Mouse (Mus musculus): ENCODE measurements around the gene Agmo. TPM values are rescaled to one million over a fixed set of nuclear protein-coding genes. Genes with fewer than 3 reads are reported as not detected.

Agmo gene
- polyA plus RNA-seq, 1 experiment from 2014 or later = 0.49 TPM

GRCm38 (mm10) chr12:37310786-37311185 is 69.3 kb downstream of the Agmo start:
- WGBS = 72% methylated on average over 1 of the region's 1 CpGs
- Histone ChIP-seq H3K9me3 (ENCODE audit: control insufficient read depth, low read length) (no peaks in the 10 kb centered on the region), H3K4me3 (ENCODE audit: control insufficient read depth in 1 of 2, insufficient read depth in 1 of 2, low read depth in 1 of 2, low read length in 2 of 2) (no peak overlapping the region), H3K36me3 (ENCODE audit: control insufficient read depth, insufficient read depth, low read length) (no peaks in the 10 kb centered on the region), H3K27ac (replicated peaks in 1 of 2; ENCODE audit: control insufficient read depth in 1 of 2, insufficient read depth in 1 of 2, low read depth in 2 of 2, low read length in 2 of 2) (no peak overlapping the region), H3K27me3 (ENCODE audit: control insufficient read depth, insufficient read depth, low read length) (no peaks in the 10 kb centered on the region), H3K4me1 (ENCODE audit: control insufficient read depth in 2 of 2, insufficient read depth in 2 of 2, low read length in 2 of 2) (no peaks in the 10 kb centered on the region), H3K9ac (ENCODE audit: low read length) (no peak overlapping the region), H3K4me2 (ENCODE audit: low read length) (no peak overlapping the region)
- ATAC-seq (ENCODE audit: insufficient number of reproducible peaks, insufficient read depth, low FRiP score, low read depth) = no peak

- no peak overlapping the region for H3K9ac ChIP-seq (ENCODE audit: low read length)
- H3K36me3 ChIP-seq (ENCODE audit: control insufficient read depth, insufficient read depth, low read length) = no peaks in the 10 kb centered on the region
- H3K27ac ChIP-seq (replicated peaks in 1 of 2; ENCODE audit: control insufficient read depth in 1 of 2, insufficient read depth in 1 of 2, low read depth in 2 of 2, low read length in 2 of 2) = no peak overlapping the region
- ATAC-seq (ENCODE audit: insufficient number of reproducible peaks, insufficient read depth, low FRiP score, low read depth) = no peak
- no peaks in the 10 kb centered on the region for H3K9me3 ChIP-seq (ENCODE audit: control insufficient read depth, low read length)
- 52% methylated on average over 3 of the region's 3 CpGs for WGBS
- no peak overlapping the region for H3K4me2 ChIP-seq (ENCODE audit: low read length)
- H3K4me3 ChIP-seq (ENCODE audit: control insufficient read depth in 1 of 2, insufficient read depth in 1 of 2, low read depth in 1 of 2, low read length in 2 of 2) = no peak overlapping the region
- no peaks in the 10 kb centered on the region for H3K27me3 ChIP-seq (ENCODE audit: control insufficient read depth, insufficient read depth, low read length)
- H3K4me1 ChIP-seq (ENCODE audit: control insufficient read depth in 2 of 2, insufficient read depth in 2 of 2, low read length in 2 of 2) = no peaks in the 10 kb centered on the region
Measured at GRCm38 (mm10) chr12:37322860-37323259, 81.4 kb downstream of the Agmo start.

- Histone ChIP-seq H3K27me3 (ENCODE audit: control insufficient read depth, insufficient read depth, low read length) (no peaks in the 10 kb centered on the region), H3K36me3 (ENCODE audit: control insufficient read depth, insufficient read depth, low read length) (no peaks in the 10 kb centered on the region), H3K4me3 (ENCODE audit: control insufficient read depth in 1 of 2, insufficient read depth in 1 of 2, low read depth in 1 of 2, low read length in 2 of 2) (no peak overlapping the region), H3K9me3 (ENCODE audit: control insufficient read depth, low read length) (no peaks in the 10 kb centered on the region), H3K4me2 (ENCODE audit: low read length) (no peak overlapping the region), H3K27ac (replicated peaks in 1 of 2; ENCODE audit: control insufficient read depth in 1 of 2, insufficient read depth in 1 of 2, low read depth in 2 of 2, low read length in 2 of 2) (no peak overlapping the region), H3K4me1 (ENCODE audit: control insufficient read depth in 2 of 2, insufficient read depth in 2 of 2, low read length in 2 of 2) (no peaks in the 10 kb centered on the region), H3K9ac (ENCODE audit: low read length) (no peak overlapping the region)
- WGBS = 59% methylated on average over 5 of the region's 5 CpGs
- ATAC-seq (ENCODE audit: insufficient number of reproducible peaks, insufficient read depth, low FRiP score, low read depth) = no peak
Measured at GRCm38 (mm10) chr12:37334987-37335386, 93.5 kb downstream of the Agmo start.

GRCm38 (mm10) chr12:37344225-37344624 is 102.8 kb downstream of the Agmo start:
- no peak overlapping the region for H3K4me2 ChIP-seq (ENCODE audit: low read length)
- H3K4me3 ChIP-seq (ENCODE audit: control insufficient read depth in 1 of 2, insufficient read depth in 1 of 2, low read depth in 1 of 2, low read length in 2 of 2) = no peak overlapping the region
- no peaks in the 10 kb centered on the region for H3K27me3 ChIP-seq (ENCODE audit: control insufficient read depth, insufficient read depth, low read length)
- ATAC-seq (ENCODE audit: insufficient number of reproducible peaks, insufficient read depth, low FRiP score, low read depth) = no peak
- H3K36me3 ChIP-seq (ENCODE audit: control insufficient read depth, insufficient read depth, low read length) = no peaks in the 10 kb centered on the region
- no peak overlapping the region for H3K27ac ChIP-seq (replicated peaks in 1 of 2; ENCODE audit: control insufficient read depth in 1 of 2, insufficient read depth in 1 of 2, low read depth in 2 of 2, low read length in 2 of 2)
- H3K4me1 ChIP-seq (ENCODE audit: control insufficient read depth in 2 of 2, insufficient read depth in 2 of 2, low read length in 2 of 2) = no peaks in the 10 kb centered on the region
- 75% methylated on average over 5 of the region's 5 CpGs for WGBS
- H3K9ac ChIP-seq (ENCODE audit: low read length) = no peak overlapping the region
- H3K9me3 ChIP-seq (ENCODE audit: control insufficient read depth, low read length) = no peaks in the 10 kb centered on the region

GRCm38 (mm10) chr12:37345696-37346095 is 104.3 kb downstream of the Agmo start:
- Histone ChIP-seq H3K9me3 (ENCODE audit: control insufficient read depth, low read length) (no peaks in the 10 kb centered on the region), H3K36me3 (ENCODE audit: control insufficient read depth, insufficient read depth, low read length) (no peaks in the 10 kb centered on the region), H3K4me3 (ENCODE audit: control insufficient read depth in 1 of 2, insufficient read depth in 1 of 2, low read depth in 1 of 2, low read length in 2 of 2) (no peak overlapping the region), H3K27ac (replicated peaks in 1 of 2; ENCODE audit: control insufficient read depth in 1 of 2, insufficient read depth in 1 of 2, low read depth in 2 of 2, low read length in 2 of 2) (no peak overlapping the region), H3K4me1 (ENCODE audit: control insufficient read depth in 2 of 2, insufficient read depth in 2 of 2, low read length in 2 of 2) (no peaks in the 10 kb centered on the region), H3K27me3 (ENCODE audit: control insufficient read depth, insufficient read depth, low read length) (no peaks in the 10 kb centered on the region), H3K9ac (ENCODE audit: low read length) (no peak overlapping the region), H3K4me2 (ENCODE audit: low read length) (no peak overlapping the region)
- 67% methylated on average over 5 of the region's 5 CpGs for WGBS
- ATAC-seq (ENCODE audit: insufficient number of reproducible peaks, insufficient read depth, low FRiP score, low read depth) = no peak

- H3K27me3 ChIP-seq (ENCODE audit: control insufficient read depth, insufficient read depth, low read length) = no peaks in the 10 kb centered on the region
- H3K36me3 ChIP-seq (ENCODE audit: control insufficient read depth, insufficient read depth, low read length) = no peaks in the 10 kb centered on the region
- no peaks in the 10 kb centered on the region for H3K9me3 ChIP-seq (ENCODE audit: control insufficient read depth, low read length)
- WGBS = 70% methylated on average over 3 of the region's 3 CpGs
- no peak overlapping the region for H3K4me3 ChIP-seq (ENCODE audit: control insufficient read depth in 1 of 2, insufficient read depth in 1 of 2, low read depth in 1 of 2, low read length in 2 of 2)
- ATAC-seq (ENCODE audit: insufficient number of reproducible peaks, insufficient read depth, low FRiP score, low read depth) = no peak
- no peaks in the 10 kb centered on the region for H3K4me1 ChIP-seq (ENCODE audit: control insufficient read depth in 2 of 2, insufficient read depth in 2 of 2, low read length in 2 of 2)
- no peak overlapping the region for H3K9ac ChIP-seq (ENCODE audit: low read length)
- H3K4me2 ChIP-seq (ENCODE audit: low read length) = no peak overlapping the region
- no peak overlapping the region for H3K27ac ChIP-seq (replicated peaks in 1 of 2; ENCODE audit: control insufficient read depth in 1 of 2, insufficient read depth in 1 of 2, low read depth in 2 of 2, low read length in 2 of 2)
Measured at GRCm38 (mm10) chr12:37392316-37392715, 150.9 kb downstream of the Agmo start.

GRCm38 (mm10) chr12:37402541-37402940 is 161.1 kb downstream of the Agmo start:
- WGBS = 83% methylated on average over 6 of the region's 6 CpGs
- H3K9ac ChIP-seq (ENCODE audit: low read length) = no peak overlapping the region
- H3K4me3 ChIP-seq (ENCODE audit: control insufficient read depth in 1 of 2, insufficient read depth in 1 of 2, low read depth in 1 of 2, low read length in 2 of 2) = no peak overlapping the region
- no peaks in the 10 kb centered on the region for H3K27me3 ChIP-seq (ENCODE audit: control insufficient read depth, insufficient read depth, low read length)
- no peaks in the 10 kb centered on the region for H3K9me3 ChIP-seq (ENCODE audit: control insufficient read depth, low read length)
- no peak for ATAC-seq (ENCODE audit: insufficient number of reproducible peaks, insufficient read depth, low FRiP score, low read depth)
- no peak overlapping the region for H3K4me2 ChIP-seq (ENCODE audit: low read length)
- H3K4me1 ChIP-seq (ENCODE audit: control insufficient read depth in 2 of 2, insufficient read depth in 2 of 2, low read length in 2 of 2) = no peaks in the 10 kb centered on the region
- H3K27ac ChIP-seq (replicated peaks in 1 of 2; ENCODE audit: control insufficient read depth in 1 of 2, insufficient read depth in 1 of 2, low read depth in 2 of 2, low read length in 2 of 2) = no peak overlapping the region
- no peaks in the 10 kb centered on the region for H3K36me3 ChIP-seq (ENCODE audit: control insufficient read depth, insufficient read depth, low read length)

- H3K4me1 ChIP-seq (ENCODE audit: control insufficient read depth in 2 of 2, insufficient read depth in 2 of 2, low read length in 2 of 2) = no peaks in the 10 kb centered on the region
- no peak overlapping the region for H3K9ac ChIP-seq (ENCODE audit: low read length)
- no peaks in the 10 kb centered on the region for H3K9me3 ChIP-seq (ENCODE audit: control insufficient read depth, low read length)
- no peak overlapping the region for H3K27ac ChIP-seq (replicated peaks in 1 of 2; ENCODE audit: control insufficient read depth in 1 of 2, insufficient read depth in 1 of 2, low read depth in 2 of 2, low read length in 2 of 2)
- no peak for ATAC-seq (ENCODE audit: insufficient number of reproducible peaks, insufficient read depth, low FRiP score, low read depth)
- H3K36me3 ChIP-seq (ENCODE audit: control insufficient read depth, insufficient read depth, low read length) = no peaks in the 10 kb centered on the region
- no peaks in the 10 kb centered on the region for H3K27me3 ChIP-seq (ENCODE audit: control insufficient read depth, insufficient read depth, low read length)
- 83% methylated on average over 5 of the region's 5 CpGs for WGBS
- H3K4me3 ChIP-seq (ENCODE audit: control insufficient read depth in 1 of 2, insufficient read depth in 1 of 2, low read depth in 1 of 2, low read length in 2 of 2) = no peak overlapping the region
- H3K4me2 ChIP-seq (ENCODE audit: low read length) = no peak overlapping the region
Measured at GRCm38 (mm10) chr12:37426350-37426749, 184.9 kb downstream of the Agmo start.

Data from heart, embryonic 14.5 days (tissue).